Mouse (Mus musculus): ENCODE measurements at regions not wholly inside any gene's neighbourhood (a gene's known extent, or its start where the extent isn't known, plus 50 kb on each side); places are given as distances from the start of the nearest gene placed in this dataset.

DNA sequence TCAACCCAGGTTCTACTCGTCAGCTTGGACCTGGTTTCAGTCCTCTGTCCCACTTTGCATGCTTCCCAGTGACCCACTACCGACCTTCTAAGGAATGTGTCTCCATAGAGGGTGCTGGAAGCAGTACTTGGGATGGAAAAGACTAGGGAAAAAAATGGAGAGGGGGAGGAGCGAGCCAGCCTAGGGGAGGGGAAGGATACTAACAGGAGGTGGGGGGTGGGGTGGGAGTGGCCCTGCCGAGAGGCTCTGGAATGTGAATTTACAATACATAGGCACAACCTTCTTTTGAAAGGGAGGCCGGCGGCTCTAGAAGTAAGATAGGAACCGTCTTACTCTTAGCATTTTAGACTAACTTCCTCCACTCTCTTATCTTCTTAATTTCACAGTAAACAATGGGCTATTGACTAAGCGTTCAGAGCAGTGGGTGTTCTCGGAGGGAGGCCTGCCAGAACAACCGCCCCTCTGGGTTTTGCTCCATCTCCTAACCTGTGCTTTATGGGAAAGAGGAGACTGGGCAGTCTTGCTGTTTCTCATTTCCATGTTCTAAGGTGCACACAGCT is 145.1 kb downstream of the Foxo1 start:
- no peak for DNase-seq

DNA sequence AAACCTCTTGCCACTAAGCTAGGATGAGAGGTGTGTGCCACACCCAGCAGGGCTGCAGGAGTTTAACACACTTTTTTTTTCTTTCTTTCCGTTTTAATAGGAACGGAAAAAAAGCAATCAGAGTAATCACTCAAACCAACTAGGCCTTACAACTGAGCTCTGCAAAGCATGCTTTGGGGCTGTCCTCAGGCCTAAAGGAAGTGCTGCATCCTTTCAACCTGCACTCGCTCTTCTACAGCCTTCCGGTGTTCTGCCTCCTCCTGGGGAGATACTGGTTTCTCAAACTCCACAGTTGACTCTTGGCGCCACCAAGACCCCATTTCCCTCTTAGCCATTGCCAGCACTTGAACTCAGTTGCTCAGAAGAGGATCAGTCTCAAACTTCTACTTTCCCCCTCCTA is 143.2 kb downstream of the Foxo1 start:
- DNase-seq: peak; percentile 55

DNA sequence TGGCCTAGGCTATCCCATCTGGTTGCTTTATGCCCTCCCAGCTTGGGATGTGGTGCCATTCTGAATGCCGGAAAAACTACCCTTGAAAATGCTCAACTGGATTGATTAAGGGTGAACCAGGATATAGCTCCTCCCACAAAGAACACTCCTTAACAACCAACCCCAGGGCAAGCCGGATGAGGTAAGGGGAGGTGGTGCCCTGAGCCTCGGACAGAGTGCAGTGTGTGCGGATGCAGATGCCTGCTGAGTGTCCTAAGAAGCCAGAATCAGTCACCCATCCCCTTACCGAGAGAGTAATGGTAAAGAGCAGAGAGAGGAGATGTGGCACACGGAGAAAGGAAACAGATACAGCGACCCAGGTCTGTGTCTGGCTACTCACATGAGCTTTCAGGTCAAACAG is 141.3 kb downstream of the Foxo1 start:
- DNase-seq: no peak

DNA sequence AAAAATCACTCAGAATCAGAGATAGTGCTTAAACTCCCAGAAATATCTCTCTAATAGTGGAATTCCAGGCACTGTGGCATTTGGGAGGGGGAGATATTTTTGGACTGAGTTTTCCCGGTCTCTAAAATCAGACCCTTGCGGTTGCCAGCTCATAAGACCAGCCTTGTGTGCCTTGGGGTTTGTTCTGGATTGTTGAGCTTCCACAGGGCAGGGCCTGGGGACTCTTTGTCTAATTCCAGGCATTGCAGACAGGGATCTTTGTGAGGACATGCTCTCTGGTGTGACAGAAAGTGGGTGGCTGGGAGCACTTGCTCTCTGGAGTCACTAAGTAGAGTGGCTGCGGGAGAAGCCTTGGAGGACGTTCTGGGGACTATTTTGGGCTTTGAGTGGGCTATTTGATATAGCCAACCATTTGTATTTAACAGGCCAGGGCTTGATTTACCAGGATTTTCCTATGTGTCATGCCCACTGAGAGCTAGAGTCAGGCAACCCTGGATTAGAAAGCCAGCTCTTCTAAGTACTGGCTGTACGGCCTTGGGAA is 138.7 kb downstream of the Foxo1 start:
- DNase-seq: no peak

DNA sequence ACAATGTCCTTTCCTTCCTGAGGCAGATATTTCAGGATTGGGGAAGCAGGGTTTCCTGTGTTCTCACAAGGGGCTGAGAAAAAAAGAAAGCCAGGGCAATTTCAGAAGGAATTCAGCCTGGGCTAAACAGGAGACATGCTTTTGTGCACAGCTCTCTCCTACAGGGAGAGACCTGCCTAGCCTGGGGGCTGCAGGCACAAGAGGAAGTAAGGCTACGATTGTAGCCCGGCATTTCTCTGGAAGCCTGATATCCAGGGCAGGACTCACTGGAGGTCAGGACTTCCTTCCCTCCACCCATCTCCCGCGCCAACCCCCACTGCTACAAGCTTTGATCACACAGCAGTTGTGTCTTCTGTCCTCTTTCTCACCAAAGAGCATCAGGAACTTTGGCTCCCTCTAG is 136.5 kb downstream of the Foxo1 start:
- DNase-seq: no peak

DNA sequence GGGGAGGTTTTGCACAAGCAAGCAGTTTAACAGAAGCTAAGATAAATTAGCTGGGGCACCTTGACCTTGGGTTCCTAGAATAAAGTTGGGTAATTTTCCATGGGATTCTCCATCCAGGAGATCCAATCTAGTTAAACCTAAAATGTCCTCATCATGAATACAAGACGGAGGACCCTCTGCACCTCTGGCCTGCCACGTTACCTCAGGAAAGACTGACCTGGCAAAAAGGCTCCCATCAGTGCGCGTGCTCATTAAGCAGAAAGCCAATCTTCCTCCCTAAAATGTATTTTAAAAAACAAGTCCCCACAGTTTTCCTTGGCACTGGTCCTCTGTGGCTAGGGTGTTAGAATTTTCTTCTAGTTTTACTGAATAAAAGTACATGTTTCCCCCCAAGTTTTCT is 134.9 kb downstream of the Foxo1 start:
- no peak for DNase-seq
